Mouse (Mus musculus): ENCODE results near the gene Vsnl1.

The Vsnl1 gene

DNA sequence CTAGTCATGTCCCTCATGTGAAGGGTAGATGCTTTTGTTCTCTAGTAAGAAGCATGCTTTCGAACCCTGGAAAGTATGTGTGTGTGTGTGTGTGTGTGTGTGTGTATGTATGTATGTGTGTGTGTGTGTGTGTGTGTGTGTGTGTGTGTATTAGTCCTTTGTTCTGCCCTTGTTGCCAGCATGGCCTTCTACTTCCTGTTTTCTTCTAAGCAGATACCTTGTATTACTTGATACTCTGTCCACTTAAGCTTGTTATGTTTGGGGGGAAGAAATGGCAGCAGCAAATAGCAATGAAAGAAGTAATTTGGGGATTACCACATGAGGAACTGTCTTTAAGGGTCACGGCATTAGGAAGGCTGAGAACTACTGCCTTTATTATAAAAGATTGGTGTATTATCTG is 159.8 kb downstream of the Vsnl1 start:
- no peak for DNase-seq (ENCODE audit: low spot score)

All from adipocyte (in vitro differentiated cells).